Mouse (Mus musculus): ENCODE data around the gene Sorcs1.
A peak's percentile ranks its signal among the peaks of the same experiment; 100 is the strongest.

Gene Sorcs1

DNA sequence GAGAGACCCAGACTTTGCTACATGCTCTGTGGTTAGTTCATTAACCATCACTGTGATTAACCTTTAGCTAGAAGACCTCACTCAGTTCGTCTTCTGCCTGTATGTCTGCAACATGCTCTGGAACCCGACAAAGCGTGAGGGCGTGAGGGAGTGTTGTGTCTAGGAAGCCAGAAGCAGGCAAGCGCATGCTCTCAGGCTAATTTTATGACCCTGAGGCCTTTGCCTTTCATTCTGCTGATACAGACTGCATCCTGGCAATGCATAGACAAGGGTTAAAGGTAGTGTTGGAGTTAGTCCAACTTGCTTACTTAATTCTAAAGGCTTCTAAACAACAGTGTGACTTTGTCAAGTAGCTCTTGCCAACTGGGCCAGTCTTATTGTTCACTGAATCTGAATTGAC lies 458.0 kb downstream of the Sorcs1 start:
- no peak for DNase-seq (ENCODE audit: extremely low spot score)

DNA sequence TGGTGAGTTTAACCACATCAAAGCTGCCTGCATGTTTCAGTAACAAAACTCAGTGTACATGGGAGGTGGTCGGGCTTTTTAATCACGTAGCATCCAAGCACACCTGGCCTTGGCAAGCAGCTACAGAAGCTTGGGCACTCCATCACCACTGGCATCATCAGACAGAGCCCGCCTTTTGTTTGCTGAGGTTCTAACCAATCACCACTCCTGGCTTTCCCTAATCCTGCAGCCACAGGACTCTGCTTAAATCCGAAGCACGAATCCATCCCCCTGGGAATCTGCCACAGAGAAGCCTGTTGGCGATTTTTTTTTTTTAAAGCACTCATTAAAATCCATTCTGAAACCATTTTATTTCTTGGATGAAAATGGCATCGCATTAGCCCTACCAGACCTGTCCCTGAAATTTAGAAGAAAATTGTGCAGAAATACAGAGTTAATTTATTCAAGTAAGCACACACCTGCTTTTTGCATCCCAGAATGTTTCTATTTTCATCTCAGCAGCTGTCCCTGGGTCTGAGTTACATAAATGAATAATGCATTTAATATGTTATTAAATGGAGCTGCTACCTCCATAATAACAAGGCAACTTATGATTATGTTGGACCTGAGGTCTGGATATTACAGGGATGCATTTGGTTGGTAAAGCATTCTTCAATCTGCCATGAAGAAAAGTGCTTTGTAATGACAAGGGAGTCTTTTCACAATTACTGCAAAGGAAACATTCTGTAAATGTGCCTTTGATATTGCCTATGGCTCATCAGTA lies 463.8 kb downstream of the Sorcs1 start:
- no peak for DNase-seq (ENCODE audit: extremely low spot score)

DNA sequence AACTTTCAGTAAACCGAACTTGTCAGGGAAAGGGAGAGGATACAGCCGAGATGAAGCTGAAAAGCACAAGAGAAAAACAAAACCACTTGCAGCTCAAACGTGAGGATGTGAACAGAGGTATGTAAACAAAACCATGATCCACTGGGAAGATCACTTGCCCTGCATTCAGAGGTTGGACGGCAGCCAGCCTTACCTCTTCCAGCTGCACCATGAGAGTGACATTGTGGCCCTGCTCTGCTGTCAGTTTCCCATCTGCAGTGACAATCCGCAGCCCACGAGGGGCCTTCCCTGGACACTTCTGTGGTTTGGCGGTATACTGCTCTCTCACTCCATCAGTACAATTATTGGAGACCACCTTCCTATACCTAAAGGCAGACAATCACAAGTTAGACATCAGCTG lies 468.0 kb downstream of the Sorcs1 start:
- no peak for DNase-seq (ENCODE audit: extremely low spot score)

DNA sequence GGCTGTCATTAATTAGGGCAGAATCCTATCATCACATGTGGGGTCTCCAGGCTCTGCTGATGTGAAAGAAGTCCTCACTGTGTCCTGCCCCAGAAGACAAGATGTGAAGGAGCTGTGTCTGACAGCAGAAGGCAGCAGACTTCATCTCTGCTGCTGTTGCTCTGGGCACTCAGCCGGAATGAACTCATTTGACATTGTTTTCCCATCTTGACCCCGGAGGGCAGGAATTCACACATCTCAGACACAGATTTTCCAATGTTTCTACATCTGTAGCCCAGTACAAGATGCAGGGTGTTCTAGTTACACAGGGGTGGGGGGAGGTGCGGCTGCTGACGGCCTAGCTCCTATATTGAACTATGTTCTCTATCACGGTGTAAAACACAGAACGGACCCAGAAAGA lies 474.1 kb downstream of the Sorcs1 start:
- DNase-seq (ENCODE audit: extremely low spot score): peak; percentile 32

DNA sequence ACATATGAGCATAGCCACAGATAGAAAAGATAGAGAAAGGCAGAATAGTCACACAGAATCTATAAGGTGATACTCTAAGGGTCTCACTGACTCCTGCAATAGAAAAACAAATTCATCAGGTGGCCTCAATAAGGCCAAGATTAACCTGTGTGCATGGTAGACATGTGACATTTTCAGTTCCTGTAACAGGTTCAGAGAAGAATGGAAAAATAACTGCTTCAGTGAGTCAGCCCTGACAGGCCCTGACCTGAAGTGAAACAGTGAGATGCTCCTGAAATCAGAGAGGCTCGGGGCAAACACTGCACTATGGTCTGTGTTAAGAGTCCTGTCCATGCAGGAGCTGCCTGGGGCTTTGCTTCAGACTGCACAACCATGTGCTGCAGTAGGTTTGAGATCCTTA lies 481.9 kb downstream of the Sorcs1 start:
- DNase-seq (ENCODE audit: extremely low spot score): no peak

DNA sequence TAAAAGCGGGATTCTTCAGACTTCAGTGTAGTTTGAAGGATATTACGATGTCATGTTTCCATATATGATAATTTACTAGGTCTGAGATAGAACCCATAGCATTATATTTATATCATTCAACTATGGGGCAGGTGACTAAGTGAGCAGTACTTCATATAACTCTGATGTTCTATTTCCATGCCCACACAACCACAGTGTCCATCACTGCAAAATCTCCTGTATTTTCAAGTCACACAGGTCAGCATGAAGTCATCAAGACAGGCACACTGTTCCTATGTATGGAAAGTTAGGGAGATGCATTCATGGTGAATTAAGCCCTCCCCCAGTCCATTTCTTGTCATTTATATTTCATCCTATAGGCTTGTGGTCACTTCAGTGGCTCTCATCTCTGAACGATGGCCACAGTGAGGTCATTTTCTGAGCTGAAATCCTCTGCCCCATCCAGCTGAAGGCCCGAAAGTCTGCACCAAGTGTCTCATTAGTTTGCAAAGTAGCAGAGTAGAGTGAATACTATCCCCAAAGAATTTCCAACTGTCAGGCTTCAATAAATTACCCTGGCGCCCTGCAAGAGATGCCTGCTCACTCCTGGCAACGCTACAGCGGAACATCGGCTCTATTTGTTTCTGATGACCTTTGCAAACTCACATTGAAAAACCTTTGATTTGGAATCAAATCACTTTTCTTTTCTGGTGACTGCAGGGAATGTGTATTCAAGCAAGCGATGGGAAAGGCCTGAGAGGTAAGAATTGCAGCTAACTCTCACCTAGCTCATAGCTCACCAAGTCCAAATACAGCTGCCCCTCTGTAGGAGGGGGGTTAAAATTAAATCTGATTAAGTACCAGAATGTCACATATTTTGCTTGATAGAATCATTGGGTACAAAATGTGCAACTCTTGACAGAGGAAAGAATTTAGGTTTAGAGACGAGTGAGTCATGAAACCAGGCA lies 492.4 kb downstream of the Sorcs1 start:
- DNase-seq (ENCODE audit: extremely low spot score): peak; percentile 4

DNA sequence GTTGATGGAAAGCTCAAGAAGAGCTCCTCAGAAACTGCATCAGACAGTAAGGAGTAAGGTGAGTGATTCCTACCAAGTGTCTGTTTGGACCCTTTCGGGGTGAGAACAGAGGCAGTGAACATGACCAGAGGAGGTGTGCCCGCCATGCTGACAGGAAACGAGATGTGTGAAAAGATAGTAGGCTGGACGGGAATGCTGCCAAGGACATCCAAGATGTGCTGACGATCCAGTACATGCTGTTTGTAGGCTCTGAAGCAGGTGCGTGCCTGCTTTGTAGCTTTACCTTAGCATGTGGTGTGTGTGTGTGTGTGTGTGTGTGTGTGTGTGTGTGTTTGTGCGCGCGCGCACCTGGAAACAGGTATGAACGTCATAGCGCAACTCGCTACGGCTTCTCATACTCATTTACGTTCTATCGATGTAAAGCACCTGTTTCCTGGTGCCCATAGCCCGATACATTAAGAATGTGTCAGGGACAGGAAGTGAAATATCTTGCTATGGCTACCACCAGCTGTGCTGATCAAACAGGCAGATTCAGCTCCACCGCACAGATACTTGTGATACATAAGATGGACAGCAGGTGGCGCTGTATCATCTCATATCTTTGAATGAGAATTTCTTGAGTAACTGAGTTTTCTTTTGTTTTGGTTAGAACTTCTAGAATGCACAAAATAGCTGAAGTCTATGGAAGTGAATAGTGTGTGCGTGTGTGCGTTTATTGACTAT lies 493.4 kb downstream of the Sorcs1 start:
- DNase-seq (ENCODE audit: extremely low spot score): peak; percentile 58

DNA sequence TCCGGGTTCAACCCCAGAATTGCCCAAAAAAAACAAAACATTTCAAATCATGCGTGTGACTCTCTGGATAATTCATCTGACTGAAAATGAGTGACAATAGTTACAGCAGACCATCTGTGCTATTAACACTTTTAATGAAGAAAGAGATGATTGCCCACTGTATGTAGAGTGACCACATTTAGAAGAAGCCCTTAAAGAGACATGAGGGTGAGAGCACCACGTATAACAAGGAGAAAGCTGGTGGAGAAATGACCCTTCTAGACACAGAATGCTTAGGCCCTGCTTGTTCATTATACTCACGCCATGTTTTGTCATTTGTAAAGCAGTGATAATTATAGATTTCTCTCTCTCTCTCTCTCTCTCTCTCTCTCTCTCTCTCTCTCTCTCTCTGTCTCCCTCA lies 499.6 kb downstream of the Sorcs1 start:
- DNase-seq (ENCODE audit: extremely low spot score): no peak

DNA sequence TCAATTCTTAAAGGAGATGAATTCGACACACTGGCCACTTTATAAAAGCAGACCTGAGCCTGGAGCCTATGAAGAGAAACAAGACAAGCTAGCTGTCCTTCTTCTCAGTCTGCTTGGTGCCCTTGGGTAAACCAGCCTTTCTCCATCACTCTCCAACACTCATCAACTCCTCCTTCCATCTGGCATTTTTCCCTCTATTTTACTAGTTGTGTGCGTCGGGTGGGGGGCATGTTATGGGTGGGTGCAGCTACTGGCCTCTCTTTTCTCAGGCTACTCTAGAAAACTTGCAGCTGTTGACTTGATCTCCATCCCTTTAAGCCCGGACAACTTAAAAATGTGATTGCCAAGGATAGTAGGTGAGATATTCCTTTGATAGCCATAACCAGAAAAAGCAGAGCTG lies 500.3 kb downstream of the Sorcs1 start:
- DNase-seq (ENCODE audit: extremely low spot score): no peak

DNA sequence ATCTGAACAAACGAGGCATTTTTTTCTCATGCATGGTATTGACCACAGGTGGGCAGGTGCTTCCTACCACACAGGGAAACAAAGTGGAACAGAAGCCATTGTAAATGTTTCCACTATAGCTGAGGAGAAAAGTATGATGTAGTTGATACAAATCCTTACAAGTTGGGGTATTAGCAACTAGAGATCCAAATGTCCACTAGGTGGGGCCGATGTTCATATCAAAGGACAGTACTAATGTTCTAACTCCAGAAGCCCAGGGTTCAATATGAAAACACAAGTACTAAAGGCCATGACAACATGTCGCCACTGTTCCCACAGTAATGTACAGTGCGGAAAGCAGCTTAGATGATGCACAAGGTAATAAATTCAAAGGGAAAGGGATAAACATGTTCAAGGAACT lies 506.6 kb downstream of the Sorcs1 start:
- no peak for DNase-seq (ENCODE audit: extremely low spot score)

DNA sequence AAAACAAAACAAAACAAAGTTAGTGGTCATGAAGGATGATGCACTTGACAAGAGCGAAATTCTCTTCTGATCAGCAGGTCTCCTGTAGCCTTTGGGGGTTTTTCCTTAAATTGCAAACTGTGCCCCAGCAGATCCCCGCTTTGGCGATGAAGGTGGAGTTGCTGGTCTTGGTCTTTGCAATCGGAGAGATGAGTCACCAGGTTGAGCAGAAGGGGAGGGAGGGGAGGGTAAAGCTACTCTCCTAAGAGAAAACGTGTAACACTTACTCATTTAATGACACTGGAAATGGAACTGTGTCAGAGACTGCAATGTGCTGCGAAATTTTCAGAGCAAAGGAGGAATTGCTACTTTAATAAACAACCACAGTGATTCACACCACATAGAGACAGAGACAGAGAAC lies 527.3 kb downstream of the Sorcs1 start:
- DNase-seq (ENCODE audit: extremely low spot score): no peak

DNA sequence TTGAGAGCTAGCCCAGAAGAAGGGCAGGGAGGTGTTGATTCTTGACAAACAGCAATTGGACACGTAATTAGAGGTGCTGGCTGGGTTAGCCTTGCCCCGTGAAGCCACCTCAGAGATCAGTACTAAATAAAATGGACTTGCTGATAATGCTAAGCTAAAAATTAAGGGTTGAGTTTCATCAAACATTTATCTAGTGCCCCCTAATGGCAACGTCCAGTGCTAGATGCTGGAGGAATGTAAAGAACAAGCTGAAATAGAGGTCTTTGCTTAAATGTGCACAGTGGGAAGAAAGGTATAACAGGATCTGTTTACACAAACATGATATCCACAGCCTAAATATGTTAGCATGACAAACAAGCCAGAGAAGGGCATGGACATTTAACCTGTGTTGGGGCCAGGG lies 532.5 kb downstream of the Sorcs1 start:
- DNase-seq (ENCODE audit: extremely low spot score): no peak

DNA sequence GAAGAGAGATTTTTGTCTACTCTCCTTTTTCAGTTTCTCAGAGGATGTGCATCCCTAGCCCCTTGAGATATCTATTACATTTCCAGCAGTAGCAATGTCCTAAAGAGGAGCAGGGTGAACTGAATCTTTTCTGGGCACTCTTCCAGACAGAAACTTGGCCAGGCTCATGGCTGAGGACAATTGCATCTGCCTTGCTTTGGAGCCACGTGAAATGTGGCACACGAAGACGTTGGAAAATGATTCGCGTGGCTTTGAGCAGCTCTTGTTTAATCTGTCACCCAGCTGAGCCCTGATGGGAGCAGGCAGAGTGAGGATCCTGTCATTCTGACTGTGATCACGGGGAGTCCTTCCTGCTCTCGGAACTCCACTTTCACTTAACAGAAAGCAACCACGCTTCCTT lies 536.6 kb downstream of the Sorcs1 start:
- DNase-seq (ENCODE audit: extremely low spot score): no peak

DNA sequence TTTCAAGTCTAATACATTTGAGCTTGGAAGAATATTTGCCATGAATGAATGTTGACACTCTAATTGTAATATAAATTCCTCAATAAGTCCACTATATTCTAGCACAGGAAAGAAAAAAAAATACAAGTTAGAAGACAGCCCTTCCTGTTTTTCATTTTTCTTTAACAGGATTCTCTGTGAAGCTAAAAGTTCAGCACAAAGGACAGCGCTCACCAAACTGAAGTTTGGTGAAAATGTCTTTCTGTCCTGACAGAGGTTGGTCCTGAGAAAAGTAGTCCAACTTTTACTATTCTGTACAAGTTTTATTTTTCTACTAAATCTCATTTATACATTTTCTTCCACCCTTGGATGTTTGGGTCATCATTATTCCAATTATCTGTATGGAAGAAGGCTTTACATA lies 543.8 kb downstream of the Sorcs1 start:
- DNase-seq (ENCODE audit: extremely low spot score): no peak

DNA sequence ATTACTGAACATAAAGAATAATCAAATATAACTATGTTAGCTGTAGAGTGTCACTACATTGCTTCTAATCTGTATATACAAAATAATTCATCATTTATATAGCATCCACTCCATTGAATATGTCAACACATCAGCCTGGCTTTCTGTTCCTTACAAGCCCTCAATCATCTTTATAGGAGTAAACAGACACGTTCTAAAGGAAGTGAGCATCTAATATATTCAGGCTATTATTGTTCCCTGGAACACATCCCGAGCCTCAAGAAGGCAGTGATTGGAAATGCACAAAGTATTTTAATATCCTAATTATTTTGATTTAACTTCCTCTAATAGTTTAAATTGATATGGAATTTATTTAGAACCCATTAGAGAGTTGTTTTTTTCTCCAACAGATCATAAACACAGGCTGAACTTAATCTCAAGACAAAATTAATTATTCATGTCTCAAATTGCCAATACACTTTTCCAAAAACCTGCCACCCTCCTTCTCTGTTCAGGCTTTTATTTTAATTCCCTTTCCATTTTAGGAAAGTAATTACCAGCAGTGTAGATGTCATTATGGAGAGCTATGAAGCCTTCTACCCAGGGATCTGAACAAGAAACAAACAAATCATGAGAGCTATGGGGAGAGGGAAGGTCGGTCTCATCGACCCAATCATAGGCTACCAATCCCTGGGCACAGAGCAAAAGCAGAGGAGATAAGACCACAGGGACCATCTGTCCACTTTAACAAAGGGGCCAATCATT lies 572.4 kb downstream of the Sorcs1 start:
- DNase-seq (ENCODE audit: extremely low spot score): no peak
